Mouse (Mus musculus) stomach, embryonic 16.5 days (tissue): Measurements from ENCODE around the gene Mrpl38. TPM values are rescaled to one million over a fixed set of nuclear protein-coding genes. Genes with fewer than 3 reads are reported as not detected.

ENCODE experiments used
- ATAC-seq: fragments of 200-750 bp; cut with Nextera tagmentation; 2 replicates; pipeline ENCODE4 v1.8.0; 2017; ENCODE audit warnings: moderate number of reproducible peaks, moderate TSS enrichment; ENCODE audit not compliant: insufficient read depth, low FRiP score
- H3K27ac ChIP-seq: fragments of 300-500 bp; sonication (generic); 2 replicates; pipeline ENCODE4 v1.5.1; 2014; ENCODE audit warnings: low read length
- H3K27me3 ChIP-seq: fragments of 300-500 bp; sonication (generic); 2 replicates; pipeline ENCODE4 v1.6.1; 2014; ENCODE audit warnings: low read length, control low read depth, mixed read lengths; ENCODE audit not compliant: control insufficient read depth, insufficient read depth
- H3K36me3 ChIP-seq: fragments of 300-500 bp; sonication (generic); 2 replicates; pipeline ENCODE4 v1.6.1; 2014; ENCODE audit warnings: low read length; ENCODE audit not compliant: control insufficient read depth, insufficient read depth
- H3K4me1 ChIP-seq: fragments of 300-500 bp; sonication (generic); 2 replicates; pipeline ENCODE4 v1.6.1; 2014; ENCODE audit warnings: low read length, control low read depth, mixed read lengths; ENCODE audit not compliant: control insufficient read depth, insufficient read depth
- H3K4me2 ChIP-seq: fragments of 300-500 bp; sonication (generic); 2 replicates; pipeline ENCODE4 v1.6.1; 2014; ENCODE audit warnings: low read depth, low read length, mixed read lengths
- H3K4me3 ChIP-seq: fragments of 300-500 bp; sonication (generic); replicated peaks from 2 replicates; pipeline ENCODE4 v1.5.1; 2014; ENCODE audit warnings: mild to moderate bottlenecking, low read length
- H3K9ac ChIP-seq: fragments of 300-500 bp; sonication (generic); 2 replicates; pipeline ENCODE4 v1.6.1; 2014; ENCODE audit warnings: low read length
- H3K9me3 ChIP-seq: fragments of 300-500 bp; sonication (generic); replicated peaks from 2 replicates; pipeline ENCODE4 v1.6.1; 2016; ENCODE audit warnings: low read length, control low read depth; ENCODE audit not compliant: control insufficient read depth
- WGBS: fragments of 180-500 bp; shearing (Covaris S2); extraction: QIAGEN DNeasy Blood & Tissue Kit; methylation state at CpG from one replicate; pipeline ENCODE4 v1.1.7; 2014; 5-methylcytosine and 5-hydroxymethylcytosine counted together
- polyA plus RNA-seq: library from polyadenylated mRNA; unstranded; fragments of >200 nt; fragmentation: Nextera tagmentation; extraction: Ambion mirVana; gene quantifications from 2 replicates; pipeline ENCODE4 v1.2.1, GENCODE M21; 2015

The Mrpl38 gene
- 83.5 and 87.0 TPM in 2 replicates for polyA plus RNA-seq

GRCm38 (mm10) chr11:116138468-116139138 is at the start of gene Mrpl38:
Gene Mrpl38 (minus strand): TSS chr11:116138868.
- Histone ChIP-seq H3K4me3 (peak within 1 kb of the TSS; percentile 65), H3K27me3 (no peaks in the 10 kb centered on the region), H3K9ac (peak within 1 kb of the TSS; percentile 72), H3K36me3 (0 out of 2 replicates have a peak, but pooled peaks cover 6% of the 10 kb centered on the region), H3K4me1 (peaks cover 13% of the 10 kb centered on the region; the same call in 1 of the 2 replicates), H3K4me2 (peak within 1 kb of the TSS; percentile 71), H3K9me3 (no peaks in the 10 kb centered on the region), H3K27ac (peak within 1 kb of the TSS; percentile 25)
- under 1% methylated on average over 60 of the region's 60 CpGs for WGBS
- ATAC-seq, result peak; percentile 96

GRCm38 (mm10) chr11:116187226-116187930 is 48.7 kb upstream of the Mrpl38 start:
- no peaks in the 10 kb centered on the region; the same call in 1 of the 2 replicates for H3K36me3 ChIP-seq
- WGBS, result 55% methylated on average over 11 of the region's 11 CpGs
- no peaks in the 10 kb centered on the region for H3K4me1 ChIP-seq
- H3K9ac ChIP-seq, result peak overlapping the region; percentile 28; the same call in 1 of the 2 replicates
- H3K4me3 ChIP-seq, result no peak overlapping the region
- no peaks in the 10 kb centered on the region for H3K9me3 ChIP-seq
- no peak overlapping the region for H3K4me2 ChIP-seq
- no peak overlapping the region for H3K27ac ChIP-seq
- no peaks in the 10 kb centered on the region for H3K27me3 ChIP-seq
- no peak for ATAC-seq

GRCm38 (mm10) chr11:116186360-116186759 is 47.7 kb upstream of the Mrpl38 start:
- Histone ChIP-seq H3K4me3 (no peak overlapping the region), H3K9me3 (no peaks in the 10 kb centered on the region), H3K27ac (no peak overlapping the region), H3K9ac (no peak overlapping the region), H3K4me1 (no peaks in the 10 kb centered on the region), H3K4me2 (no peak overlapping the region), H3K36me3 (no peaks in the 10 kb centered on the region; the same call in 1 of the 2 replicates), H3K27me3 (no peaks in the 10 kb centered on the region)
- WGBS, result 92% methylated on average over 11 of the region's 11 CpGs
- ATAC-seq, result no peak

- Histone ChIP-seq H3K9me3 (no peaks in the 10 kb centered on the region), H3K9ac (no peak overlapping the region), H3K4me1 (no peaks in the 10 kb centered on the region), H3K36me3 (no peaks in the 10 kb centered on the region; the same call in 1 of the 2 replicates), H3K4me2 (no peak overlapping the region), H3K4me3 (no peak overlapping the region), H3K27ac (0 out of 2 replicates have a peak overlapping the region, but pooled peaks have one; percentile 2), H3K27me3 (no peaks in the 10 kb centered on the region)
- no peak for ATAC-seq
- WGBS, result 92% methylated on average over 3 of the region's 3 CpGs
Observed at GRCm38 (mm10) chr11:116185836-116186235, 47.2 kb upstream of the Mrpl38 start.

DNA sequence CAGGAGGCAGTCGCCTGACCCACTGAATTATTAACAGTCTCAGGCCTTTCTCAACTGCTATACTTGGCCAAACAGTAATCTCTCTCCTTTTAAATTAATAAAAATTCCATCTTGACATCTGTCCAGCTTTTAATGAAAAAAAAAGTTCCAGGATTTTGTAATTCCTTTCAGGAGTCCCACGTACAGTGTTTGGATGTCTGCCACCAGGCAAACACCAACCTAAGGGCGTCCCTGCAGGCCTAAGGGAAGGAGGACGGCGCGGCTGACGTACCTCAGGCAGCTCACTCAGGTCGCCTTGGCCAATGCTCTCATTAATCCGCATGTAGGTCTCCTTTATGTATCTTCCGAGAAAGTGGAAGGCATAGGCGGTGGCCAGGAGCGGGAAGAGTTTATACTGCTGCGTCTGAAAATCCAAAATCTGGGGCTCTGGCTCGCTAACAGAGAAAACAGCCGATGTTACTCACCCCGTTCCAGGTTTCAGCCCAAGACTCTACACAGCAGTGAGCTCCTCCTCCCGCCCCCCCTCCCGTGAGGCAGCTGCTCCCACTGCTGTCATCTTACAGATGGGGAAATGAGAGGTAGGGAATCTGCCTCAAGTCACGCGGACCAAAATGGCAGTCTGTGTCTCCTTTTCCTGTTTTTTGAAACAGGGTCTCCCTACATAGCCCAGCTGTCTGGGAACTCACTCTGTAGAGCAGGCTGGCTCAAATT is 39.9 kb upstream of the Mrpl38 start:
- 81% methylated on average over 20 of the region's 20 CpGs for WGBS
- H3K9me3 ChIP-seq, result no peaks in the 10 kb centered on the region
- H3K9ac ChIP-seq, result no peak overlapping the region
- no peaks in the 10 kb centered on the region for H3K27me3 ChIP-seq
- H3K4me1 ChIP-seq, result no peaks in the 10 kb centered on the region
- no peak overlapping the region for H3K4me2 ChIP-seq
- H3K27ac ChIP-seq, result no peak overlapping the region
- no peak overlapping the region for H3K4me3 ChIP-seq
- peaks cover 10% of the 10 kb centered on the region for H3K36me3 ChIP-seq
- no peak for ATAC-seq

DNA sequence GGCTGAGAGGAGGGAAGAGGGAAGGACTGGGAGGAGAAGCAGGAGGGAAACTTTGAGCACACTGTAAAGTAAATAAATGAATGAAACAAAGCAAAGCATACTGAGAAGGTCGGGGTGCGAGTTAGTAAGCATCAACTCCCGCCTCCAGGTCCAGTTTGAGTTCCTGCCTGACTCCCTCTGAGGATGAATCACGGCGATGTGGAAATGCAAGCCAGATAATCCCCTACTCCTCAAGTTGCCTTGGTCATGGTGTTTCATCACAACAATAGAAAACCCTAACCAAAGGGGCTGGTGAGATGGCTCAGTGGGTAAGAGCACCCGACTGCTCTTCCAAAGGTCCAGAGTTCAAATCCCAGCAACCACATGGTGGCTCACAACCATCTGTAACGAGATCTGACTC is 37.3 kb upstream of the Mrpl38 start:
- Histone ChIP-seq H3K4me3 (no peak overlapping the region), H3K36me3 (peaks cover 10% of the 10 kb centered on the region), H3K9ac (no peak overlapping the region), H3K9me3 (no peaks in the 10 kb centered on the region), H3K4me1 (no peaks in the 10 kb centered on the region), H3K27ac (no peak overlapping the region), H3K27me3 (no peaks in the 10 kb centered on the region), H3K4me2 (no peak overlapping the region)
- 78% methylated on average over 7 of the region's 7 CpGs for WGBS
- ATAC-seq, result no peak

DNA sequence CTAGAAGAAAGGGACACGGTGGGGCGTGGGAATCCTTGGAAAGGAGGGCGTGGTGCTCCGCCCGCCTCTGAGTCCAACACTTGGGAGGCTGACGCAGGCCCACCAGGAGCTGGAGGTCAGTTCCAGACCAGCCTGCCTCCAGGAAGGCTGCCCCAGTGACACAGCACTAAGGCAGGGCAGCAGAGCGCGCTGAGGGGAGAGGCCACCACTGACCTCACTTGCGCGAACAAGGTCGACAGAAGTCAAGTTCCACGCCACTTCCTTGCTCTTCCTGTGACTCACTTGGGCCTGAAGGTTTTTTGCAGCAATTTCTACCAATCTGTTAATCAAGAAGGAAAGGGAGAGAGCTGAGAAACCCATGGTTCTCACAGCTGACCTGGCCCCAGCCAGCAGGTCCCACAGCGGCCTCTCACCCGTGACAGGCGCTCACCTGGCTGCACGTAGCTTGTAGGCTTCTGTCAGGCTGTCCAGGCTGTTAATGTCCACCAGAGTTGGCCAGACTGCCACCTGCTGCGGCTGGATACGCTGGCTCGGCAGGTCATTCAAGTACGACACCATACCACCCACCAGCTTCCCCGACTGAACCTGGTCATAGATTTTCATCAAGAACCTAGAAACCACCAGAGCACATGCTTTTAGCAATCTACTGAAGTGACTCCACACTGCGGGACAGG is 36.2 kb upstream of the Mrpl38 start:
- H3K4me1 ChIP-seq, result no peaks in the 10 kb centered on the region
- peaks cover 10% of the 10 kb centered on the region for H3K36me3 ChIP-seq
- ATAC-seq, result no peak
- no peak overlapping the region for H3K9ac ChIP-seq
- no peaks in the 10 kb centered on the region for H3K27me3 ChIP-seq
- H3K4me2 ChIP-seq, result no peak overlapping the region
- no peaks in the 10 kb centered on the region for H3K9me3 ChIP-seq
- no peak overlapping the region for H3K4me3 ChIP-seq
- H3K27ac ChIP-seq, result no peak overlapping the region; the same call in 1 of the 2 replicates
- 88% methylated on average over 22 of the region's 22 CpGs for WGBS

GRCm38 (mm10) chr11:116171959-116172358 is 33.3 kb upstream of the Mrpl38 start:
- 88% methylated on average over 2 of the region's 2 CpGs for WGBS
- Histone ChIP-seq H3K9me3 (no peaks in the 10 kb centered on the region), H3K36me3 (peaks cover 4% of the 10 kb centered on the region; the same call in 1 of the 2 replicates), H3K27me3 (no peaks in the 10 kb centered on the region), H3K4me1 (no peaks in the 10 kb centered on the region; the same call in 1 of the 2 replicates), H3K27ac (no peak overlapping the region), H3K4me2 (no peak overlapping the region), H3K4me3 (no peak overlapping the region), H3K9ac (no peak overlapping the region; the same call in 1 of the 2 replicates)
- no peak for ATAC-seq
